Mouse (Mus musculus): ENCODE measurements at regions not wholly inside any gene's neighbourhood (a gene's known extent, or its start where the extent isn't known, plus 50 kb on each side); places are given as distances from the start of the nearest gene placed in this dataset.

DNA sequence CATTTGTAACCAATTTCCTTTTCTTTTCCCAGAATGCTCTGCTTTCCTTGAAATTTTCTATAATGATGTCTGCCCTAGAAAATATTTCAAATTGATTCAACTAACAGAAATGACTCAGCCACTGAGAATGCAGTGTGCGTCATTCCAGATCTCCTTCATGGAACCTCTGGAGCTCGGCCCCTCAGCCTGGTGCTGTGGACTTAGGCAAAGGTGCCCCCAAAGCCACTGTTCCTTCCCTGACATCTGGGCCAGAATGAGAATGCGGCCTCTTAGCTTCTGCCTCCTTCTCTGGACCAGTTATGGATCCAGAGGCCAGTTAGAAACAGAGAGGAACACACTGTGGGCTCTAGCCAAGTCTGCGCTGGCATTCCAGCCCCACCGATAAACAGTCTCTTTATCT lies 148.3 kb upstream of the Id2 start:
- DNase-seq (ENCODE audit: low read depth in 2 of 2, low spot score in 2 of 2): no peak

DNA sequence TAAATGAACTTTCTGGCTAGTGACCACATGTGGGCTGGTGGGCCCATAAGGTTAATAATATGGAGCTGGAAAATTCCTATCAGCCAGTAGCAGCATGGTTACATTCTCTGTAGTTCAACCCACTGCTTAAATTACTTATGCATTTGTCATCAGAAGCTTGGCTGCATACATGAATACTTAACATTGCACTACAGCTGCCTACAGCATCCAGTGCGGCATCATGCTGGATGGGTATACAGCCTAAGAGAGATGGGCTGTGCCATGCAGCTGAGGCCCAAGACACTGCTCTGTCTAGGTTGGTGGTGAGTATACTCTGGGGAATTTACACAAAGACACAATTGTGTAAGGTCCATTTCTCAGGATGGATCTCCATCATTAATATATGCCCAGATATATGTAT lies 147.7 kb upstream of the Id2 start:
- DNase-seq (ENCODE audit: low read depth in 2 of 2, low spot score in 2 of 2): no peak

DNA sequence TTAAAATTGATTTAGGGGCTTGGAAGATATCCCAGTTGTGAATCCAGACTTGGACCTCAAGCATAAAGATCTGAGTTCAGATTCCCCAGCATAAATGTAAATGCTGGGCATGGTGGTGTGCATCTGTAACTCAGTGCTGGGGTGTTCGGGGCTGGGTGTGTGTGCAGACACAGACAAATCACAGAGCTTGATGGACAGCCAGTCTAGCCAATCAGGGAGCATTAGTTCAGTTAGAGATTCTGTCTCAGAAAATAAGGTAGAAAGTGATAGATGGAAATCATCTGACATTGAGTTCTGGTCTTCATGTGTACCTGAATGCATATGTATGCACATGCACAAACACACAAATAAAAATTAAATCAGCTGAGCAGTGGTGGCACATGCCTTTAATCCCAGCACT lies 147.0 kb upstream of the Id2 start:
- DNase-seq (ENCODE audit: low read depth in 2 of 2, low spot score in 2 of 2): no peak

DNA sequence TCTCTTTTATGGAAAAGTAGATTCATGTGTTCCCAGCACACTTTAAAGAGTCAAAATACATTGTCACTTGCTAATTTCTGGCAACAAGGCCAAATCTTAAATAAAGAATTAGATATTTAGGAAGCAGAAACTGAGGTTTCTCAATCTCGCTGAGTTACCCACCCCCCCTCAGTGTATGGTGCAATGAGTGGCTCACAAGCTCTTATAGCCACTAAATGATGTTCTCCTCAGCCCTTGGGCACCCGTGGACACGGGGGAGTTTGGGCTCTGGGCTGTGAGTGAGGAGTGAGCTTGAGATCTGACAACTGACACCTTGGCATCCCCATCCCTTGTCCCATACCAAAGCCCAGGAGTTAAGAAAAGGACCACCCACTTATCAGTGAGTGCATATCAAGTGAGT lies 145.4 kb upstream of the Id2 start:
- no peak for DNase-seq (ENCODE audit: low read depth in 2 of 2, low spot score in 2 of 2)

DNA sequence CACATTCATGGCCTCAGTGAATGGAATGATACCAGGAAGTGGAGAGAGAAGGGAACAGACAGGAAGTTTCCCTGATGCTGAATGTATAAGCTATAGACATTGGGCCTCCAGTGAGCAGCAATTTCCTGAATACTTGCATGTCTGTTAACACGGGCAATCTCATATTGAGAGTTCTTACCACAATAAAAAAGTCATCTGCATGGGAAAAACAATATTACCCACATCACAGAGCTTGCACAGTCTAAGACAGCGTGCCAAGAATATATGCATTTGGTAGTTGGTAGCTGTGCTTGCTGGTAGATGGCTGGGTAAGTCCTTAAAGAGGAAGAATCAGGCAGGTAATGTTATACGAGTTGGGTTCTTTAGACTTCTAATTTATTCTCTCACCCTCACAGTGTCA lies 144.7 kb upstream of the Id2 start:
- DNase-seq (ENCODE audit: low read depth in 2 of 2, low spot score in 2 of 2): no peak

DNA sequence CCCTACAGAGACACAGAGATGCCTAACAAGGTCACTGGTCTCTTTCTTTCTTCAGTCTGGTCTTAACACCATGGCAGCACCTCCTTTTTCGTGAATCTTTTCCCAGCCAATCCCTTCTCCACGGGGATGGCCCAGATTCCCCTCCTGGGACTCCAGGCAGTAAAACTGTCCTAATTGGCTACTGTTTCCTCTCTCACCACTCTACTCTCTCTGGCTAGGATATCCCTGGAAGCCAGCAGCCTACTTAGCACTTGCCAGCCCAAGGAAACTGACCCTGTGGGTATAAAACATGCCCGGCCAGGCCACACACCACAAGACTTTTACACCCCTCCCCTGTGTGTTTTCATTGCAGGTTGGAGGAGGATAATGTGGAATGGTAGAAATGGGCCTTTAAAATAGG lies 143.9 kb upstream of the Id2 start:
- no peak for DNase-seq (ENCODE audit: low read depth in 2 of 2, low spot score in 2 of 2)

GRCm38 (mm10) chr12:25240142-25240541 lies 143.2 kb upstream of the Id2 start:
- DNase-seq (ENCODE audit: low read depth in 2 of 2, low spot score in 2 of 2): no peak

- DNase-seq (ENCODE audit: low read depth in 2 of 2, low spot score in 2 of 2): no peak
These were observed 138.1 kb upstream of the Id2 start for GRCm38 (mm10) chr12:25235071-25235470.

DNA sequence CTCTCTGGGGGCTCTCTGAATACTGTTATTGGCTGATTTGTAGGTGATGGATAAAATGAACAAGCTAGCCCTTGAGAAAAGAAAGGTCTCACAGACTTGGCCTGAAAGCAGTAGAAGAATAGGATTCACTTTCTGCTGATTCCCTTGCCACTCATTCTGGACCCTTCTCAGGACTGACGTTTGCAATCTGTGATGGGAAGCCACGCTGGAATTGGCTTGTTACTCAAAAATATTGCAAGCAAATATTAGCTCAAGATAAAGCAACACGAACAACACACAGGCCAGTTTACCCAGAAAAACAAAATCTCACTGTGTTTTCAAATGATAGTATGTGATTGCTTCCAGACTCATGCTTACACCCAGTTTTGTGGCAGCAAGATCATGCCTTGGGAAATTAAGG lies 137.7 kb upstream of the Id2 start:
- no peak for DNase-seq (ENCODE audit: low read depth in 2 of 2, low spot score in 2 of 2)

GRCm38 (mm10) chr12:25233027-25233535 lies 136.1 kb upstream of the Id2 start:
- DNase-seq (ENCODE audit: low read depth in 2 of 2, low spot score in 2 of 2): no peak

DNA sequence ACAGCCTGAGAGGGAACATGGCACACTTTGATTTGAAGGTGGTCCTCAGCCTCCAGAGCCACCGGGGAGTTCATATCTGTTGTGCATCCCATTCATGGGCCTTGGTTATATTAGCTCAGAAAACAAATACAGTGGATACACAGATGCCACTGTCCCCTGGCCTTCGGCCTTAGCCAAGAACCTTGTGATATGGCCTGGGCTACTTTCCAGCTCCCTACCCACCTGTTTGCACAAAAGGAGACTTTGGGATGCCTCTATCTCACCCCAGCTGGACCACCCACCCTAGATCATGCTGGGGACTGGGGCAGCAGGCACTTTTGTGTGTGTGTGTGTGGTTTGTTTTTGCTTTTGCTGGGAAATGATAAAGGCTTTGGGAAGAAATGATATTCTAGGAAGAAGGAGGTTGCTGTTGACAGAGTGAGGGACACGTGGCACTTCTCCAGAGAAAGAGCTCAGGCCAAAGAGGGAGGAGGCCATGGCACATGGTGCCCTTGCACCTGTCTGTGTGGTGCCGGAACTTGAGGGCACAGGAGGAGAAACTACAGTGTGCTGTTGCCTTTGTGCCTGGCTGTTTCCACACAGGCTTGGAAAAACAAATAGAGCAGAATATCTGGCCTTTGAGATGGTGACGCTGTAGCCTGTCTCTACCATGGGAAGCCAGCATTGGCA lies 135.6 kb upstream of the Id2 start:
- no peak for DNase-seq (ENCODE audit: low read depth in 2 of 2, low spot score in 2 of 2)

- DNase-seq (ENCODE audit: low read depth in 2 of 2, low spot score in 2 of 2): no peak
These were observed 131.8 kb upstream of the Id2 start for GRCm38 (mm10) chr12:25228708-25229107.

GRCm38 (mm10) chr12:25227736-25228135 lies 130.8 kb upstream of the Id2 start:
- no peak for DNase-seq (ENCODE audit: low read depth in 2 of 2, low spot score in 2 of 2)

GRCm38 (mm10) chr12:25224644-25225043 lies 127.7 kb upstream of the Id2 start:
- no peak for DNase-seq (ENCODE audit: low read depth in 2 of 2, low spot score in 2 of 2)

DNA sequence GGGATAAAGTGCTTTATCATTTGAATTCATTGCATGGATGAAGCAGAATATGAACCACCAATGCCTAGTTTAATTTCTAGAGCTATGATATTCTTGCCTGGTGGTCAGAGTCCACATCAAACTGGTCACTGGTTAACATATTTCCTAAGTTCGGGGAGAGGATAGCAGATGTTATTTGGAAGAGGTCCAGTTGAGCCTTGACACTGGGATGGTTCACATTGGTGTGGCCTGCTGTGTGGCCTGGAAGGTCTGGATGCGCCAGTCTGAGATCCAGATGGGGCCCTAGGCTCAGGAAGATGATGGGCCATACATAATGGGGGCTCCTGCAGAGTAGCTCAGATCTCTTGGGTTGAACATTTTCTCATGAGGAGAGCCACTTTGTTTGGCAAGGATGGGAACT lies 127.3 kb upstream of the Id2 start:
- no peak for DNase-seq (ENCODE audit: low read depth in 2 of 2, low spot score in 2 of 2)

GRCm38 (mm10) chr12:25223539-25223938 lies 126.6 kb upstream of the Id2 start:
- DNase-seq (ENCODE audit: low read depth in 2 of 2, low spot score in 2 of 2): no peak

- no peak for DNase-seq (ENCODE audit: low read depth in 2 of 2, low spot score in 2 of 2)
These were observed 123.8 kb upstream of the Id2 start for GRCm38 (mm10) chr12:25220780-25221106.

DNA sequence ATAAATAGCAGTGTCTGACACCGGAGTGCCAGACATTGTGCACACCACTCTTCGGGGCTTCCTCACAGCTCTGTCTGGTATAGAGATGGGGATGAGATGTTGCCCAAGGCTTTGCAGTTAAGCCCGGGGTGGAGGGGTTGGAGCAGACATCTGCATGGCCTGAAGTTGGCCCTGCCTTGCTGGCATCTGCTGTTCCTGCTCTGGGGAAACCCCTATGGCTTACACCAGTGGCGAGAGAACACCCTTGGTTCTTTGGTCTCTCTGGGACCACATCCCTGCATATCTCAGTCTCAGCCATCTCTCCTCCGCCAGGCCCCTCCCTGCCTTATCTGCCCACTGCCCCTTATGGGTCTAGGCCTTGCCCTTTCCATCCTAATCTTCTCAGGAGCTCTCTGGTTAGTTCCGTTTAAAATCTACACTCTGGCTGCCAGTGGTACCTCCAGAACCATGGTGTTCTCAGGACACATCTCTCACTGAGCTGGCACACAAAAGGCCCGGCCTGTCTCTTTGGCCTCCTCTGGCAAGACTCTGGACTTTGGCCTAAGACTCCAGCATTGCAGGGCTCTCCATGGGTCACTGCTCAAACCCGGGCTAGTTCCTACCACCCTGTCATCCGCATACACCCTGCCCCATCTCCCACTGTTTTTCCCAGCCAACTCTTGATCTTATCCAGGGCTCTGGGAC lies 123.3 kb upstream of the Id2 start:
- DNase-seq (ENCODE audit: low read depth in 2 of 2, low spot score in 2 of 2): no peak

DNA sequence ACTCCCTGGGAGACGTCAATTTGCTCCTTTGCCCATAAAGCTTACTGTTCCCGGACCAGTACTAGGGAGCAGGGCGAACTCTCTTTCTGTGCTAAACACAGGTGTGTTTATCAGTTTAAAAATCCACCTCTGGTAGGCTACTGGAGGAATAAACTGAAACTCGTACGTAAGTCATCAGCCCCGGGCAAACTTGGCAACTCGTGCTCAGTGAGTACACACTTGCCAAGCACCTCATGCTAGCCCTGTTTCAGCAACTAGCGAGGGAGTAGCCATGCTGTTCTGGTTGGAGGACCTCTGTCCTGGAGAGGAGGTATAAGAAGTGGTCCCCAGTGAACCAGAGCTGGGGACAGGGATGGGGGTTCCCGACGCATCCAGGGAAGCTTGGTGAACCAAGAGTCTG lies 122.6 kb upstream of the Id2 start:
- no peak for DNase-seq (ENCODE audit: low read depth in 2 of 2, low spot score in 2 of 2)

GRCm38 (mm10) chr12:25216792-25217516 lies 120.0 kb upstream of the Id2 start:
- DNase-seq (ENCODE audit: low read depth in 2 of 2, low spot score in 2 of 2): no peak

DNA sequence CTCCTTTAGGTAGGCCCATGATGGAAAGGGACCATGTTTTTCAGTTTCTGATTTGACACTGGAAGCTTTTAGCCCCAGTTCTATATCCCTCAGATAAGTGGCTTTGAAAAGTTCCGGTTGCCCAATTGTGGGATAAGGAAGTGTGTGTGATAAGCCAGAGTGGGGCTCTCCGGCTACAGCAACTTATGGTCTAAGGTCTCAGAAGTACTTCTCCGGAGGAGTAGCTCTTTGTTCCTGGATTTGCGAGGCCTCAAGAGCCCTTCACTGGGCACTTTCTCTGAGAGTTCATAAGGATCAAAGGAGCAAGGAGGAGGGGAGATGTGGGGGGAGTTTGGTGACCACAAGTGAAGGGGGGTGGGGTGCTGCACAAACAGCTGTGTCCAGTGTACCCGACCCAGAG lies 118.3 kb upstream of the Id2 start:
- no peak for DNase-seq (ENCODE audit: low read depth in 2 of 2, low spot score in 2 of 2)

- no peak for DNase-seq (ENCODE audit: low read depth in 2 of 2, low spot score in 2 of 2)
These were observed 117.0 kb upstream of the Id2 start for GRCm38 (mm10) chr12:25213782-25214478.
